9 mouse cellular contexts compared by ENCODE assay signal in the genomic region with DNA sequence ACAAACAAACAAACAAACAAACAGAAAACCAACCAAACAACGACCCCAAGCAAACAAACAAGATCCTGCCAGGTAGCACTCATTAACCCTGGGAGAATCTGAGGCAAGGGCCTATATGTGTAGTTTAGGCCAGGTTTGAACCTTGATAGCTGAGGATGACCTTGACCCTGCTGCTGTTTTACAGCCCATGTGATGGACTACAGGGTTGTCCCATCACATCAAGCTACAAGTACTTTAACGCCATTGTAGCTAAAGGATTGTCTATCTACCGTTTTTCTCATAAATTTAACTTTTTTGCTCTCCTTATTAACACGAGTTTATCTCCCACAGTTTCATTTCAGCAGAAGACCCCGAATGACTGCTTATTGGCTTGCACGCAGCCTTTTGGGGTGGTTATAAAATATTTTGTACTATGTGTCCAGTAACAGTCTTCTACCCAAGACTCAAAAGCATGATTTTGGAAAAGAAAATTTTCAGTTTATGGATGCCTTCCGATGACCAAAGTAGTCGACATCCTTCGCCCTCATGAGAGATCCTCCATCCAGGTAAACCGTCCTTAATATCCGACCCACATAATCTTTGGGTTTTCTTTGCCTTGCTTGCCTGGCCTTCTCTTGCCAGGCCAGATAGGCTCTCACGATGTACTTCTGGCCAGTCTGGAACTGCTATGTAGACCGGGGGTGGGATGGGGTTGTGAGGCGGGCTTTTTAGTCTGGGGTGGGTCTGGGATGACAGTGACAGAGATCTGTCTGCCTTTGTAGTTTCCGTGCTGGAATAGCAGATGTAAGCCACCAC. TPM values are rescaled to one million over a fixed set of nuclear protein-coding genes. Genes with fewer than 3 reads are reported as not detected.
DNase-seq lines count a peak whose midpoint lies in the region; ATAC-seq and TF ChIP-seq lines count a peak whose summit lies in the region.
"Had no signal": no experiment of that assay in that cellular context is flagged by ENCODE, and none has a peak within 500 bp of the region (broad histone marks: within the 10 kb centered on the region; RNA-seq: fewer than 3 reads in every experiment).

No protein-coding gene starts in this region.

- DNase-seq in cerebellum, adult 2 months = no peak
- no peak for DNase-seq in cerebellum, adult 9-11 months
- peak; percentile 3 for DNase-seq in thymus, postnatal 0 days (ENCODE audit: low spot score)
- DNase-seq in thymus, adult 2 months = no peak
- no peak for DNase-seq in liver, embryonic 14.5 days (ENCODE audit: low read depth in 3 of 3, low spot score in 3 of 3)
- DNase-seq in retina, postnatal 1 day = no peak
- DNase-seq in c-Kit-positive CD71-positive TER-119-positive erythroid progenitor cells, embryonic 14.5 days (ENCODE audit: low spot score) = no peak
- DNase-seq in adrenal gland, postnatal 10 days = no peak
- DNase-seq: kidney, adult 9 months had no signal

- no peaks in the 10 kb centered on the region for H3K36me3 ChIP-seq in thymus, adult 2 months (ENCODE audit: control insufficient read depth, insufficient read depth, low read length)
- H3K36me3 ChIP-seq in liver, embryonic 14.5 days (replicated peaks; ENCODE audit: control insufficient read depth, insufficient read depth, low read depth) = no peaks in the 10 kb centered on the region

- no peak overlapping the region for H3K27ac ChIP-seq in cerebellum, adult 2 months (ENCODE audit: insufficient read depth, low read length)
- no peak overlapping the region for H3K27ac ChIP-seq in thymus, adult 2 months (ENCODE audit: control insufficient read depth, insufficient read depth, low read length)
- H3K27ac ChIP-seq in liver, embryonic 14.5 days = no peak overlapping the region

- 56% methylated on average over 15 of the region's 15 CpGs for WGBS in cerebellum, adult 2 months
- 75% methylated on average over 15 of the region's 15 CpGs for WGBS in thymus, adult 2 months
- WGBS in liver, embryonic 14.5 days (ENCODE audit: insufficient replicate concordance) = 52% methylated on average over 15 of the region's 15 CpGs

- H3K9me3 ChIP-seq in liver, embryonic 14.5 days (ENCODE audit: control insufficient read depth, low read length) = no peaks in the 10 kb centered on the region

- ATAC-seq in liver, embryonic 14.5 days (ENCODE audit: insufficient read depth) = no peak

- H3K4me1 ChIP-seq in cerebellum, adult 2 months (ENCODE audit: control insufficient read depth, insufficient read depth, low read length) = no peaks in the 10 kb centered on the region
- H3K4me1 ChIP-seq in thymus, adult 2 months (replicated peaks; ENCODE audit: control insufficient read depth, insufficient read depth, low read length) = peaks cover 2% of the 10 kb centered on the region
- peaks cover 3 to 19% of the 10 kb centered on the region in 2 experiments for H3K4me1 ChIP-seq in liver, embryonic 14.5 days (replicated peaks; ENCODE audit: control insufficient read depth in 2 of 2, insufficient read depth in 2 of 2, low read length in 1 of 2)

- TF ChIP-seq CTCF in cerebellum, adult 2 months (IDR thresholded peaks at IDR 0.05; ENCODE audit: borderline replicate concordance, insufficient read depth, low read depth, low read length) = no peak
- TF ChIP-seq CTCF in thymus, adult 2 months (IDR thresholded peaks at IDR 0.05; ENCODE audit: borderline replicate concordance, control insufficient read depth, extremely low read depth, insufficient read depth, low read length, poor library complexity) = no peak
- TF ChIP-seq CTCF in liver, embryonic 14.5 days (IDR thresholded peaks at IDR 0.05; ENCODE audit: low read depth) = no peak

- H3K4me3 ChIP-seq in cerebellum, adult 2 months (replicated peaks; ENCODE audit: insufficient read depth, low read depth, low read length) = peak overlapping the region; percentile 38
- H3K4me3 ChIP-seq in thymus, adult 2 months (ENCODE audit: control insufficient read depth, insufficient read depth, low read length) = no peak overlapping the region
- H3K4me3 ChIP-seq in liver, embryonic 14.5 days (ENCODE audit: insufficient read depth in 1 of 2, low read depth in 2 of 2, low read length in 2 of 2) = peak overlapping the region; percentile 39 to 64; a peak in 3 of 4 replicates

- H3K4me2 ChIP-seq in liver, embryonic 14.5 days (ENCODE audit: low read depth) = peak overlapping the region; percentile 99

- peak overlapping the region; percentile 50 for H3K9ac ChIP-seq in liver, embryonic 14.5 days (replicated peaks)

- TF ChIP-seq EP300 in liver, embryonic 14.5 days (IDR thresholded peaks at IDR 0.05; ENCODE audit: low read depth) = no peak

- no peaks in the 10 kb centered on the region for H3K27me3 ChIP-seq in cerebellum, adult 2 months (ENCODE audit: control insufficient read depth, insufficient read depth, low read length)
- no peaks in the 10 kb centered on the region for H3K27me3 ChIP-seq in thymus, adult 2 months (ENCODE audit: control insufficient read depth, insufficient read depth, low read length)
- no peaks in the 10 kb centered on the region for H3K27me3 ChIP-seq in liver, embryonic 14.5 days (ENCODE audit: control insufficient read depth, insufficient read depth, low read length)

- TF ChIP-seq POLR2A in cerebellum, adult 2 months (IDR thresholded peaks at IDR 0.05; ENCODE audit: borderline replicate concordance, insufficient read depth, low read length) = no peak
- no peak for TF ChIP-seq POLR2A in thymus, adult 2 months (IDR thresholded peaks at IDR 0.05; ENCODE audit: control insufficient read depth, extremely low read depth, insufficient read depth, low read length, poor library complexity)

RNA-seq across cellular contexts. Expression of gene Hist1h4h, which starts 14.8 kb away (rescaled TPM):
- polyA plus RNA-seq in cerebellum, adult 2 months (2012; rRNA removed) = 33.0 and 35.8 TPM in 2 replicates
- polyA plus RNA-seq in thymus, postnatal 0 days (2015; fragmentation: Nextera tagmentation; extraction: Ambion mirVana) = 24.2 and 31.5 TPM in 2 replicates
- 150 and 182 TPM in 2 replicates for polyA plus RNA-seq in thymus, adult 2 months (2012; rRNA removed)
- polyA plus RNA-seq in liver, embryonic 14.5 days (2012; rRNA removed) = 8.6 and 24.1 TPM in 2 replicates
- 5.3 and 6.1 TPM in 2 replicates for polyA plus RNA-seq in liver, embryonic 14.5 days (2014; fragmentation: Nextera tagmentation; extraction: Ambion mirVana)
- 1,000 to 10,000 TPM in 1 of 2 experiments, 100 to 1,000 TPM in 1; 930 to 1,063 TPM for total RNA-seq in adrenal gland, postnatal 10 days (2021)

RNA-seq across cellular contexts. Expression of gene Hist1h2af, which starts 17.7 kb away (rescaled TPM):
- 0.60 and 2.4 TPM in 2 replicates for polyA plus RNA-seq in cerebellum, adult 2 months (2012; rRNA removed)
- 32.3 and 49.5 TPM in 2 replicates for polyA plus RNA-seq in thymus, postnatal 0 days (2015; fragmentation: Nextera tagmentation; extraction: Ambion mirVana)
- 4,070 and 5,945 TPM in 2 replicates for polyA plus RNA-seq in thymus, adult 2 months (2012; rRNA removed)
- polyA plus RNA-seq in liver, embryonic 14.5 days (2012; rRNA removed) = 375 and 609 TPM in 2 replicates
- polyA plus RNA-seq in liver, embryonic 14.5 days (2014; fragmentation: Nextera tagmentation; extraction: Ambion mirVana) = 14.2 and 17.4 TPM in 2 replicates
- 100 to 1,000 TPM; 261 to 325 TPM for total RNA-seq in adrenal gland, postnatal 10 days (2021)

RNA-seq across cellular contexts. Expression of gene Hist1h3g, which starts 19.2 kb away (rescaled TPM):
- polyA plus RNA-seq in cerebellum, adult 2 months (2012; rRNA removed) = 0.29 TPM in 1 of 2 replicates, not detected in the other
- 27.6 and 43.7 TPM in 2 replicates for polyA plus RNA-seq in thymus, postnatal 0 days (2015; fragmentation: Nextera tagmentation; extraction: Ambion mirVana)
- polyA plus RNA-seq in thymus, adult 2 months (2012; rRNA removed) = 496 and 661 TPM in 2 replicates
- 48.1 and 52.5 TPM in 2 replicates for polyA plus RNA-seq in liver, embryonic 14.5 days (2012; rRNA removed)
- polyA plus RNA-seq in liver, embryonic 14.5 days (2014; fragmentation: Nextera tagmentation; extraction: Ambion mirVana) = 8.6 and 9.6 TPM in 2 replicates
- total RNA-seq in adrenal gland, postnatal 10 days (2021) = 10 to 100 TPM; 76.3 to 91.7 TPM

RNA-seq across cellular contexts. Expression of gene Hist1h2bh, which starts 27.2 kb away (rescaled TPM):
- 0.33 and 0.34 TPM in 2 replicates for polyA plus RNA-seq in cerebellum, adult 2 months (2012; rRNA removed)
- polyA plus RNA-seq in thymus, postnatal 0 days (2015; fragmentation: Nextera tagmentation; extraction: Ambion mirVana) = 1.6 and 1.9 TPM in 2 replicates
- 37.8 and 51.2 TPM in 2 replicates for polyA plus RNA-seq in thymus, adult 2 months (2012; rRNA removed)
- polyA plus RNA-seq in liver, embryonic 14.5 days (2012; rRNA removed) = 6.7 and 8.7 TPM in 2 replicates
- 1.2 and 1.4 TPM in 2 replicates for polyA plus RNA-seq in liver, embryonic 14.5 days (2014; fragmentation: Nextera tagmentation; extraction: Ambion mirVana)
- 10 to 100 TPM; 20.9 to 25.4 TPM for total RNA-seq in adrenal gland, postnatal 10 days (2021)

RNA-seq across cellular contexts. Expression of gene Btn2a2, which starts 27.4 kb away (rescaled TPM):
- 0.20 and 0.21 TPM in 2 replicates for polyA plus RNA-seq in cerebellum, adult 2 months (2012; rRNA removed)
- polyA plus RNA-seq in thymus, postnatal 0 days (2015; fragmentation: Nextera tagmentation; extraction: Ambion mirVana) = 0.65 and 0.85 TPM in 2 replicates
- 0.23 and 0.27 TPM in 2 replicates for polyA plus RNA-seq in thymus, adult 2 months (2012; rRNA removed)
- polyA plus RNA-seq in liver, embryonic 14.5 days (2012; rRNA removed) = 0.01 TPM in 1 of 2 replicates, not detected in the other
- not detected in 2 replicates for polyA plus RNA-seq in liver, embryonic 14.5 days (2014; fragmentation: Nextera tagmentation; extraction: Ambion mirVana)
- not detected for total RNA-seq in adrenal gland, postnatal 10 days (2021)
